Mouse (Mus musculus): ENCODE measurements around the gene Pde10a.

Gene Pde10a

GRCm38 (mm10) chr17:8580360-8580759 is 55.2 kb downstream of the Pde10a start:
- DNase-seq (ENCODE audit: extremely low spot score, low read depth, low spot score) = no peak

DNA sequence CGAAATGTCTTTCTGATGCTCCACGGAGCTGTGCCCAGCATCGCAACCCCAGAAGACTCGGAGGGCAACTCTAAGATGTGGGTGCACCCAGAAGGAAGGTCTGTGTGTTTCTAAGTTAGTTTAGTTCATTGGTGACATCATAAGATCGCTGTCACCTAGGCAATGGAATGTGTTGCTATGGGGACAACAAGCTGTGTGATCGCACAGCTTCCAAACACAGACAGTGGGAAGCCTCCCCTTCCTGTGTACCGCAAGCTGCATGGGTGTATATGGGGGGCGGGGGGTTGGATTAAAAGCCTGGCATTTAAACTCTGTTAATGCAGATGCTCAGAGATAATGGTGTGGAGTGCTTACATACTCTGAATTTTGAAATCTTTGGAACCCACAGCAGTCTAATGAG is 56.4 kb downstream of the Pde10a start:
- DNase-seq (ENCODE audit: extremely low spot score, low read depth, low spot score) = no peak

- DNase-seq (ENCODE audit: extremely low spot score, low read depth, low spot score) = peak; percentile 41
Observed at GRCm38 (mm10) chr17:8592427-8593277, 67.5 kb downstream of the Pde10a start.

DNA sequence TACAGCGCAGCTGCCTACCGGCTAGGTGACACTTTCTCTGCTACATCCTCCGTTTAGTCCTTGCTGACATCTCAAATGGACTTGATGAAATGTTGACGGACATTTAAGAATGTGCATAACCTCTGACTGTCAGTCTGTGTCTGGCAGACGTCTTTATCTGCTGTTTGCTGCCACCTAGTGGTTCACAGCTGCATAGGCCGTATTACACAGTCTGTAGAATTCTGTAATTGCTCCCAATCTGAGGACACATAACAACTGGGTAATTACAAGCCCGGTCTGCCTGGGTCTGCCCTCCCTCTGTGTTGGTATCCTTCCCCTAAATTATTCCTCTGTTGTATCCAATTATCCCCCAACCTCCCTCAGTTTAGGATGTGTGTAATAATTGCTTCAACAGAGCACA is 72.6 kb downstream of the Pde10a start:
- peak; percentile 47 for DNase-seq (ENCODE audit: extremely low spot score, low read depth, low spot score)

GRCm38 (mm10) chr17:8602976-8603375 is 77.8 kb downstream of the Pde10a start:
- no peak for DNase-seq (ENCODE audit: extremely low spot score, low read depth, low spot score)

- no peak for DNase-seq (ENCODE audit: extremely low spot score, low read depth, low spot score)
Observed at GRCm38 (mm10) chr17:8605921-8606320, 80.7 kb downstream of the Pde10a start.

GRCm38 (mm10) chr17:8606695-8607094 is 81.5 kb downstream of the Pde10a start:
- no peak for DNase-seq (ENCODE audit: extremely low spot score, low read depth, low spot score)

DNA sequence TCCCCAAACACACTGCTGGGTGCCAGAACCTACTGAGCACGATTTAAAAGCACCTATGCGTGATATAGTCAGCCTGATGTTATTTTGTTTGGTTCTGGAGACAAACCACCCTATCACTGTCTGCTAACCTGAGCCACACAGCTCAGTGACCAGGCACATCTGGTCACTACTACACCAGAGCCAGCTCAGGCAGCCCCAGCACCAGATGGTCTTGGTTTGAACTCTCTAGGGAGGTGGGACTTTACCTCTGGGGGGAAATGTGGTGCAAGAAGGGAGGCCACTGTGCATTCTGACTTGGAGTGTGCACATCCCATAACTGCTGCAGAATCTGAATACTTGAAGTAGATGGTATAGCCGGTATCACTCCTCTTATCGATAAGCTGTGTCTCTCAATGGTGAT is 86.7 kb downstream of the Pde10a start:
- no peak for DNase-seq (ENCODE audit: extremely low spot score, low read depth, low spot score)

DNA sequence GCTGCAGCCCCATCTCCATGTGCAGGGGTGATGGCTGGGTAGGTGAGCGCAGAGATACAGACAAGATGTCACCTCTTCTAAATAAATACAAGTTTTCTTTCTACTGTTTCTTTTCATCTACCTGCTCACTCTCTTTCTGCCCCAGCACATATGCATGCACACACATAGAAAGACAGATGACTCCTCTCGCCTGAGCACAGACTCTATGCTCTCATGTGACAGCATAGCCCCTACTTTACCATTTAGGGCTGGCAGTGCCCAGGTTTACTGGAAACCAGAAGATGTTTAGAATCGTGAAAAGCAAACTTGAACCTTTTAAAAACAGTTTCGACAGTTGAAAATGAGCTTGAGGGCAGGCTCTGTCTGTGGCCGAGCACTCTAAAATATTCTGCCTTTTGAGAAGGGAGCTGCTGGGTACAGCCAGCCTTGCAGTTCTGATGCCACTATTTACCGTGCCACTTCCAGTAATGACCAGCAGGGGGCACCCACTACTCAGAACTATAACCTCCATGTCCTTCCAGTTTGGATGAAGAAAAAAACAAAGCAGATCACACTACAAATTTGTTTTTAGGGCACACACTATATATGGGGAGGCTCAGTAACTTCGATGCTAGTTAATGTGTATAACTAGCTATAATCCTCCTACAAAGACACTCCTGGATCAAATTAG is 88.8 kb downstream of the Pde10a start:
- DNase-seq (ENCODE audit: extremely low spot score, low read depth, low spot score) = peak; percentile 61

DNA sequence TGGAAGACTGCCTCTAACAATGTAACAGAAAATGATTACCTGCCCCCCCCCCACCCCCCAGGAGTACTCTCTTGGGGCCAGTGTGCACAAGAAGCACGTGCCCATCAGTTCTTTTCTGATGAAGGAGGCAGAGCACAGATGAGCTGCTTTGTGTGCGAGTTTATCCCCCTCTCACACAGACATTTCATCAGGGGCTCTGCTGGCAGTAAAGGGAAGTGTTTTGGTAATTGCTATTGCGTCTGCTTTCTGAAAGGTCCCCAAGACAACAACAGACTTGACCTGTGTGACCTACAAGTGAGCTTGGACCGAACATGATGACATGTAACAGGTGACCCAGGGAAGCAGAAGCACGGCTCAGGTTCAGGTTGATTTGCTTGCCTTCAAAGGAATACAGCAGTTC is 95.2 kb downstream of the Pde10a start:
- DNase-seq (ENCODE audit: extremely low spot score, low read depth, low spot score) = no peak

- no peak for DNase-seq (ENCODE audit: extremely low spot score, low read depth, low spot score)
Observed at GRCm38 (mm10) chr17:8621105-8621504, 95.9 kb downstream of the Pde10a start.

GRCm38 (mm10) chr17:8621906-8622305 is 96.7 kb downstream of the Pde10a start:
- no peak for DNase-seq (ENCODE audit: extremely low spot score, low read depth, low spot score)

- no peak for DNase-seq (ENCODE audit: extremely low spot score, low read depth, low spot score)
Observed at GRCm38 (mm10) chr17:8626421-8626820, 101.2 kb downstream of the Pde10a start.

- no peak for DNase-seq (ENCODE audit: extremely low spot score, low read depth, low spot score)
Observed at GRCm38 (mm10) chr17:8631701-8632100, 106.5 kb downstream of the Pde10a start.

DNA sequence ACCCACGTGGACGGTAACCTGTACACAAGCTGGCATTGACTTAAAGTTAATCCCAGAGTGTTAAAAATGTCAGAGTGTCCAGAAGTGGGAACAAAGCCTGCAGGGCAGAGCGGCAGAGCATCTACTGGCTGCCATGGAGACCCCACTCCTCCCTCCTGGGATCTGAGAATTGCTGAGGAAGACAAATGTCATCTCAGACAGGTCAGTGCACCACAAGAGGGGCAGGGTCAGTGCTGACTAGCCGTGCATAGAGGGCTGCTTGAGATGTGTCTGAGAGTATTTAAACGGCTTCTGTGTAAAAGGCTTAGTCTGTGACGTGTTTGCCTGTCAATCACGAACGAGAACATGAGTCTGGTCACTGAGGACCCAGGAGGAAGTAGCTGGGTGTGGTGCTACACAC is 108.4 kb downstream of the Pde10a start:
- no peak for DNase-seq (ENCODE audit: extremely low spot score, low read depth, low spot score)

- no peak for DNase-seq (ENCODE audit: extremely low spot score, low read depth, low spot score)
Observed at GRCm38 (mm10) chr17:8634476-8634875, 109.3 kb downstream of the Pde10a start.

- no peak for DNase-seq (ENCODE audit: extremely low spot score, low read depth, low spot score)
Observed at GRCm38 (mm10) chr17:8636231-8636630, 111.1 kb downstream of the Pde10a start.

GRCm38 (mm10) chr17:8636691-8637090 is 111.5 kb downstream of the Pde10a start:
- no peak for DNase-seq (ENCODE audit: extremely low spot score, low read depth, low spot score)

- DNase-seq (ENCODE audit: extremely low spot score, low read depth, low spot score) = no peak
Observed at GRCm38 (mm10) chr17:8637181-8637580, 112.0 kb downstream of the Pde10a start.

DNA sequence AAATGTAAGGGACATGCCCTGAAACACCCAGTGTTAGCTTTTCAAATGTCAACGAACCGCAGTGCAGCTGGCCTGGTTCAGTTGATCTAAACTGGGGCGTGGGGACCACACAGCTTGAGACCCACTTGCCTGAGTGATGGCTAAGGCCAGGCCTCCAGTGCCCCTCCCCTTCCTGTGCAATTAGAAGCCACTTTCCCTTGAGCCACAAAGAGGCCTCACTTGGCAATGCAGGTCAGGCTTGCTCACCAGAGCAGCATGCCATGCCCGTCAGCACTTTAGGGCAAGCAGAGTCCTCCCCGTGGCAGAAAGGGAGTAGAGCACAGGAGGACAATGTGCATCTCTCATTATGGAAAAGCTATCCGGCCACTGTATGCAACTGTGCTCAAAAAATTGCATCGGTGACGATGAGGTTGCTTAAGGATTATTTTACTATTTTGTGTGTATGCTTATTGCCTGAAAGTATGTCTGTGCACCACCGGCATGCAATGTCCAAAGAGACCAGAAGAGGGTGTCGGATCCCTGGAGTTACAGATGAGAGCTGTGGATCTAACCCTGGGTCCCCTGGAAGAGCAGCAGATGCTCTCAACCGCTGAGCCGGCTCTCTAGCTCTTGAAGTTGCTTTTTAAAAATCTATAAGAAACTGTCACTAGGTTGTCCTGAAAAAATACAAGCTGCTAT is 114.7 kb downstream of the Pde10a start:
- no peak for DNase-seq (ENCODE audit: extremely low spot score, low read depth, low spot score)

- no peak for DNase-seq (ENCODE audit: extremely low spot score, low read depth, low spot score)
Observed at GRCm38 (mm10) chr17:8640741-8641480, 115.7 kb downstream of the Pde10a start.
